Mouse (Mus musculus): Measurements from ENCODE around the gene Azi2.

Gene Azi2

DNA sequence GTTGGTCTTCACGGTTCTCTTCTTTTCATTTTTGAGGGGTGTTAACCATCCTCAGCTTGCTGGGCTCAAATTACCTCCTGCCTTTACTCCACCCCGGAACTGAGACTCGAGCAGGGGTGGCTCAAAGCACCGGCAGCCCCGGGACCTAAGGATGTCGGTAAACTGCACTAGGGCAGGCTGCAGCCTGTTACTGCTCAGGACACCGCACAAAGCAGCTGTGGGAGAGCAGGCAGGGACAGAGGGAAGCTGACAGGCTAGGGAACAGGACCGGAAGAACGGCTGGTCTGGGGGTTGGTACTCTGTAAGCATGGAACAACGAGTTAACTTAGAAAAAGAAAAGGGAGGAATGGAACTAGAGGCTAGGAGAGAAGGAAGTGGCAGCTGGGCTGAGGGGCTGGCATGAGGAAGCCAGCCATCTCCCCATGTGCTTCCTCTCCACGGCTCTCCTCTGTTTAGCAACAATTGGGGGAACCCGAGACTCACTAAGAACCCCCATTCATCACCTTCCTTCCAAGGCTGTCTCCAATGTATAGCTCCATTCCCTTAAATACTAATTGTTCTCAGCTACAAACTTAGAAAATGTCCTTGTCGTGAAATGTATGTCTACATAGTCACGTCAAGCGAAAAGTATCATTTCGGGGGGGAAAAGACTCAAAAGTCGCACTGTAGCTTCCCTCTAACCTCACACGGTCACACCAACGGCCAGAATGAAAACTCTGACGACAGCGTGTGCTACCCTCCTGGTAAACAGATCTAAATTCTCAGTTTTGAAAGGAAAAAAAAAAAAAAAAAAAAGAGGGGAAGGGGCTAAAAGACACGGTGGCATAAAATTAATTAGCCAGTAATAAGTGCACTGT lies 42.5 kb downstream of the Azi2 start:
- DNase-seq (ENCODE audit: low spot score in 2 of 2), result no peak

DNA sequence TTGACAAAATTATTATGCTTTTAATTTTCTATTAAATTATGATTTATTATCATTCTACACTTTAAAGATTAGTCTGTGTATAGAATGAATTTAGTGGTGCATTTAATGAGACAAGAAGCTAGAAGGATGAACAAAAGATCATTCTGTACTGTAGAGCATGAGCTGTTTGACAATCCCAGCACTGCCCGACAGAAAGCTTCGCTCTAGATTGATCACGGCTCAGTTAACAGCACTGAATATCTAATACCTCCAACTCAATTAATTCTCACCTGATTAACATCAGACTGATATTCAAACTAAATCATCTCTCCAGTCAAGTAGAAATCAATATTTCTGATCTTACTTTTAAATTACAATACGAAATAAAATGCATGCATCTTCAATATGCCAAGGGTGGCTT lies 43.5 kb downstream of the Azi2 start:
- no peak for DNase-seq (ENCODE audit: low spot score in 2 of 2)

DNA sequence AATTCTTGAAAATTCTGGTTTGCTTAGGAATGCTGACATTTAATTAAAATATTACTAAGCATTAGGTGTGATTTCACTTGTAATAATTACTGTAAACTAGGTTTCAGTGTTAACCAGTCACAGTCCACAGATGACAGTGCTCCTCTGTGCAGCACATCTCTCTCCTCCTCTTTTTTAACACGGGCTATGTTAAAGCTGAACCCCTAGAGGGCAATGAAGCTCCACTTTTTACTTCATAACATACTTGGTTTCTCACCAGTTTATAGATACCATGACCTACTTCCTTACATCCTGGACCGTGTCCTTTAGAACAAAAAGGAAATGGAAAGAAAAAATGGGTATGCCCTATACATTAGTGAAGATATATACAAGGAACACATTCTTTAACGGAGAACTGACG lies 59.1 kb downstream of the Azi2 start:
- DNase-seq (ENCODE audit: low spot score in 2 of 2), result no peak

DNA sequence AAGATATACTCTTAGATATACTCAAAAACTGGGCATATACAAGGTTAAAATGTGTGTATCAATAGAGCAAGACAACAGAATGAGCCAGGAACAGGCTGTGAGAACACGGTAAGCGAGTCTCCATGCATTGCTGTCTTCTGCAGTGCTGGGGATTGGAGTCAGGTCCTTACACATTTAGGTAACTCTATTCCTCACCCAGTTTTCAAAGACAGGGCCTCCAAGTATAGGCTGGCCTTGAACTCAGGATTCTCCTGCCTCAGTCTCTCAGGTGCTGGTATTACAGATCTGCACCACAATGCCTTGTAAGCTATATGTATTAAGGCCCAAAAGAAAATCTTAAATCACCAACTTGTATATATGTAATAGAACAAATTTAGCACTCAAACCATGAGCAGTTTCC lies 60.2 kb downstream of the Azi2 start:
- DNase-seq (ENCODE audit: low spot score in 2 of 2), result no peak

DNA sequence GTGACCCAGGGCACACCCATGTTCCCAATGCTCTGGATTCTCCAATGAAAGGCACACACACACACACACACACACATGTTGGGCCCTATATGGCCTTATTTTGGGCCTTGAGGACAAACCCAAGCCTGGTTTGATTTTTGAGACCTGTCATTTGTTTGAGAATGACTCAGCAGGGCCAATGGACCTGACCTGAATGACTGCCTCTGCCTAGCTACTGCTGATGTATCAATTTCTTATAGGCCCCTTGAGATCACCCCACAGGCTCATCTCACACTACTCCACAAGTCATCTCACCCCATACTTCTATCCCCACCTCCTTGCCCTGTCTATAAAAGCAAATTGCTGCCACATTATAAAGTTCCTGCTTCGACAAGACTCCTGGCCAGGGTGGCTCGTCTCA lies 61.5 kb downstream of the Azi2 start:
- no peak for DNase-seq (ENCODE audit: low spot score in 2 of 2)

DNA sequence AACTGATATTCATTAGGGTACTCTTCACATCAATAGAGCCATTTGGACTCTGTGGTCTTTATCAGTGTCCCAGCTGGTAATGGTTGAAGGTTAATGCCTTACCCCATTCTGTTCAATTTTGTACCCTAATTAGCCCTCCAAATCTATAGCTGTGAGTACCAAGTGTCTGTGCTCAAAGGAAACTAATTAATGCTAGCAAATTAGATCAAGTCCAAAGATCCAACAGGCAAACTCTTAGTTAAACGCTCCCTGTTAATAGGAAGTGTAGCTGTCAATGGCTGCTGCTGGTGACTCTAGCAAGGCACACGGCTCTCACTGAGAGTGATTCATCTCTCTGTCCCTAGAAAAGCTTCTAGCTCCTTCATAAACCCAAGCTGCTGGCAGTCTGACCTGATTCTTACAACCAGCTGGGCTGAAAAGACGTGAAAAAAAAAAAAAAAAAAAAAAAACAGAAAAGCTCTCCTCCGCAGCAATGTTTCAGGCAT lies 68.3 kb downstream of the Azi2 start:
- DNase-seq (ENCODE audit: low spot score in 2 of 2), result no peak

DNA sequence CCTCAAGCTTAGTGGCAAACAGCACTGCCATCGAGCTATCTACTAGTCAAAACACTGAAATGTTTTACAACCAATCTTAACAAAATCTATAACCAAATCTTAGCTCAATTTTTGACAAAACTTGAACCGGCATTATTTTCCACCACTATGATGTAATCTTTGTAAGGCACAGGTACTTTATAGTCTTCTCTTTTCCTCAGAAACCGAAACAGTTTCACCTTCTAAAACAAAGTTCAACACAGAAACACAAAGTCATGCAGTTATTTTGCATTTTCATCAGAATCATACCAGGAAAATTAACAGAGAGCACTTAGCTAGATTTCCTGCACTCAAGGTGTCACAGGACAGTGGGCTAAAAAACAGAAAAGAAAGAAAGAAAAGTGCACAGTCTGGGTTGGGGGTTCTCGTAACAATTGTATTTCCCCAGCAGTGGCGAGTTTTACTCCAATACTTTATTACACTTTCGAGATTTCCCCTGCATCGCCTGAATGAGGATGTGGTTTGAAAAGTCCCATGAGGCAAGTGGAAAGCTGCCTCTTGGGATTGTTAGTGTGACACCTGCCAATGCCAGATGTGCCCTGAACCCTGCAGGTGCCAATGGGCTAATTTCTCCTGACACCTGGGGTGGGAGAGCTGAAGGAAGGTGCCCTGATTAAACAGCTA lies 69.5 kb downstream of the Azi2 start:
- DNase-seq (ENCODE audit: low spot score in 2 of 2), result no peak

DNA sequence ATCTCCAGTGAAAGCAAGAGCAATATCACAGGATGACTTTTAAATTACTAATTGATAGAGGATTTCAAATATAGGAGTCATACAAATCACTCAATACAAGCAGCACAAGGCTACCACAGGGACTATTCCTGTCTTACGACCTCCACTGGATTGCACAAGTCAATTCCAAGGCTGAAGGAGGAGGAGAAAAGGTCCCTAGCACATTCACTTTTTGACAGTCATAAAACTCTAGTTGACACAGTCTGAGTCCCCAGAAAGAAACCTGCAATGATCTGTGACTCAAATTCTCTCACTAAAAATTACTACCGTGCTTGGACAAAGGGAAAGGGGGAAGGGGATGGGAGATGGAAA lies 70.0 kb downstream of the Azi2 start:
- no peak for DNase-seq (ENCODE audit: low spot score in 2 of 2)
